Mouse (Mus musculus): ENCODE data around the gene Hoxa1. TPM values are rescaled to one million over a fixed set of nuclear protein-coding genes. Genes with fewer than 3 reads are reported as not detected.

The Hoxa1 gene
- total and polyA plus RNA-seq, 3 experiments: 0.52 to 0.86 (median 0.68) TPM

- peak; percentile 70 for DNase-seq
Measured at GRCm38 (mm10) chr6:52159164-52159761, 1.1 kb upstream of the Hoxa1 start.

GRCm38 (mm10) chr6:52157466-52158275 lies 446 bp downstream of the Hoxa1 start:
- DNase-seq: no peak

DNA sequence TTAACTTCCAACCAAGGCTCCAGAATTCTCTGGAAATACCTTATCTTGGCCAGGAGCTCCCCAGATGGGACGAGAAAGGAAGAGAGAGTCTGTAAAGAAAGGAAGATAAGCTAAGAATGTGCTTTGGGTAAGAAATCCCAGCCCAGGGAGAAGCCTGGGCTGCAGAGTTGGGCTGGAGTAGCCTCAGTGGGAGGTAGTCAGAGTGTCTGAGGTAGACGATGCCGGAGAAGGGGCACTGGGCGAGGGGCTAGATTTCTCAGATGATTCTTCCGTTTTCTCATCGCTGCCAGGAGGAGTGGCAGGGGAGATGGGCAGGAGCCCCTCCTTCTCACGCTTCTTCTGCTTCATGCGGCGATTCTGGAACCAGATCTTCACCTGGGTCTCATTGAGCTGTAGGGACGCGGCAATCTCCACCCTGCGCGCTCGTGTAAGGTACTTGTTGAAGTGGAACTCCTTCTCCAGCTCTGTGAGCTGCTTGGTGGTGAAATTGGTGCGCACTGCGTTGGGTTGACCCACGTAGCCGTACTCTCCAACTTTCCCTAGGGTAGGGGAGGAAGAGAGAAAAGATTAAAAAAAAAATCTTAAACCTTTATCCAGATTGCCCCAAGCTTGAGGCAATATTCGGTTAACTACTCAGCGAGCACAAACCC lies 1.4 kb downstream of the Hoxa1 start:
- no peak for DNase-seq

GRCm38 (mm10) chr6:52155471-52155870 lies 2.6 kb downstream of the Hoxa1 start:
- DNase-seq: no peak

GRCm38 (mm10) chr6:52154044-52154443 lies 4.1 kb downstream of the Hoxa1 start:
- DNase-seq: no peak

GRCm38 (mm10) chr6:52153270-52153669 lies 4.8 kb downstream of the Hoxa1 start:
- DNase-seq: no peak

GRCm38 (mm10) chr6:52152226-52153193 lies 5.6 kb downstream of the Hoxa1 start:
- no peak for DNase-seq

DNA sequence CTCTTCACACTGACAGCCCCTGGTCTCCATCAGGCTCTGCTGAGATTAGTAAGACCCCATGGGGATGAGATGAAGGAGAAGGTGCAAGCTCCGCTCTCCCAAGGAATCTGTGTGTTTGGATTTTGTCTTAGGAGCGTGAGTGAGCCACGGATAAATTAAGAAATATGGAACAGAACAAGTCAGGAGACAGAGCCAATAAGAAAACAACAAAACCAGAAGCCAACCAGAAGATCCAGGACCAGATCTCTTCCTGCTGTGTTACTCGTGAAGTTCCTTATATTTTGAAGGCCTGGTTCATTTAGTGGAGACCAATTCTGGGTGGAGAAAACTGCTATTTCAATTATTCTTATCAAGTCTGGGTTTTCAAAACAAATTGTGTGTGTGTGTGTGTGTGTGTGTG lies 6.5 kb downstream of the Hoxa1 start:
- DNase-seq: no peak

- no peak for DNase-seq
Measured at GRCm38 (mm10) chr6:52150401-52150966, 7.6 kb downstream of the Hoxa1 start.

GRCm38 (mm10) chr6:52139115-52139514 lies 19.0 kb downstream of the Hoxa1 start:
- DNase-seq: no peak

DNA sequence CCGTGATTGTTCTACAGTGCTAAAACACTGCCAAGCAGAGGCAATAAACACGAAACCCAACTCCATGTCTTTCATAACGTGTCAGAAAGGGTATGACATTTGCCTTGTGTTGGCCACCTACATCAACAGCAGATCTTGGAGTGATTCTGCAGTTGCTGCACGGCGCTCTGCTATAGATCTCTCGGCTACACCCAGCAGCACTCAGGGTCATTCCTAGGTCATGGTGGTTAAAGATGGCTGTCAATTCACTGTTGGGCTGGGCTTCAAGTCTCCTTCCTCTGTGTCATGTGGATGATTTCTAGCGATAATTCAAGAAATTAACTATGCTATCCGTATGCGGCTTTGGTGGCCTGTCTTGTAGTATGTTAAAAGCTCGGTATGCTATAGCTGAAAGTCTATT lies 19.5 kb downstream of the Hoxa1 start:
- no peak for DNase-seq

DNA sequence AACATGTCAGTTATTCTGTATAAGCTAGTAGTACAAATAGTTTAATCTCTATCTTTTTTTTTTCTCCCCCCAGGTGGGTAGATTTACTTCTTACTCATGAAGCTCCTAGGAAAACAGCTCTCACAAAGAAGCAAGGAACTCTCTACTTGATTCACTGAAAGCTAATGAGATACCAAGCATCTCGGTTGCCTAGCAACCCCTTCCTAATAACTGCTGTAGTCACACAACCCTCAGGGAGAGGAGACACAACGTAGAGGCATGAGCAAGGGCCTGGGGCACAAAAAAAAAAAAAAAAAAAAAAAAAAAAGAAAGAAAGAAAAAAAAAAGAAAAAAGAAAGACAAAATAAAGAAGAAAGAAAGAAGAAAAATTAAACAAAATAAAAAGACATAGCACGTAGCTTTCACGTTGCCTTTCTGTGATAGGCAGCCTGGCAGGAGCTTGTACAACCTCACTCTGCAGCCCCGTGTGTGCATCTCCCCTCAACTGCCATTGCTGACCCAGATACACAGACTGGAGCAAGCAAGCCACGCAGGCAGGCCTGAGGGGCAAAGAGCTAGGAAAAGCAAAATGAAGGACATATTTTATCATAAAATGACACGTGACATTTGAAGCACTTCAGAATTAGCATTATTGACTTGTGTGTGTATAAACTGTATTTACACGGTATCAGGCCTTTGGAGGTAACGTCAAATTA lies 20.1 kb downstream of the Hoxa1 start:
- DNase-seq: no peak

DNA sequence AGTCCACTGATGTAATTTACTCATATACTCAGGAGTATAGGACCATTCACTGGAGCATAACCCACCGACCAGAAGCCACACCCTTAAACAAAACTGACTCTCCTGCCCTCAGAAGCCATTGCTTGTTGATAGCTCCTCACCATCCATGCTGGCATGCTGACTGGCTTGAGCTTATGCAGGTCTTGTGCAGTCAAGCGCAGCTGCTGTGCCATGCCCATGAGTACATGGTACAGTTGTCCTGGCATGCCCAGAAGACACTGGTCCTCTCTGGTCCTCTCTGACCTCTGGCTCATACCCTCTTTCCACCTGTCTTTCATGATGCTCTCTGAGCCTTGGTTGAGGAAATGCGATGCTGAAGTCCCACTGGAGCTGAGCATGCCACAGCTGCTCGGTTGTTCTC lies 34.4 kb downstream of the Hoxa1 start:
- no peak for DNase-seq

- no peak for DNase-seq
Measured at GRCm38 (mm10) chr6:52121173-52121572, 36.9 kb downstream of the Hoxa1 start.

DNA sequence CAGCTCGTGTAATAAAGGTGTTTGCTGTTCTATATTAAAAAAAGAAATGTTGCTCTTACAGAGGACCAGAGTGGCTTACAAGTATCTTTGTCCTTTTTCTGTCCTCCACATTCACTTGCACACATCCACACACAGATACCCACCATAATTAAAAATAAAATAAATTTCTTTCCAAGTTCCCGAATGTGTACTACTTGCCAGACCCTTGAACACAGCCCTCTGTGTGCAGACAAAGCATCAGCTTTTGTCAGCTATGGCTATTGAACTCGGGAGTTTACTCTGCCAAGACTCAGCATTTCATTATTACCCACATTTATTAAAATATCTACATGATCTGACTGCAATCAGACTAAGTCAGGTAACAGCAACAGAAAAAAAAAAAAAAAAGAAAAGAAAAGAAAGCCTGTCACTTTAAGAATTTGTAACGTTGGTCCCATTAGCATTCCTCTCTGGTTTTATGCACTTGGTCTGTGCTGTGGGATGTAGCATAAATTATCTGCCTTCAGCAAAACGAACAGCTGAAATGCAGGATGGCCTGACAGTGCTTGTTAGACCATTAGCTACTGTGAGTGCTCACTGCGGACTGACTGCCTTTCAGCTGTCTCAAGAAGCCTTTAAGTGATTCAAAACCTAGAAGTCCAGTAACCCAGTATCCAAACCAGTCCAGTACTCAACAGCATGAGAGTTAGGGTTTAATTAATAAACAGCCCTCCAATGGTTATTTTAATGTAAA lies 39.0 kb downstream of the Hoxa1 start:
- DNase-seq: no peak

DNA sequence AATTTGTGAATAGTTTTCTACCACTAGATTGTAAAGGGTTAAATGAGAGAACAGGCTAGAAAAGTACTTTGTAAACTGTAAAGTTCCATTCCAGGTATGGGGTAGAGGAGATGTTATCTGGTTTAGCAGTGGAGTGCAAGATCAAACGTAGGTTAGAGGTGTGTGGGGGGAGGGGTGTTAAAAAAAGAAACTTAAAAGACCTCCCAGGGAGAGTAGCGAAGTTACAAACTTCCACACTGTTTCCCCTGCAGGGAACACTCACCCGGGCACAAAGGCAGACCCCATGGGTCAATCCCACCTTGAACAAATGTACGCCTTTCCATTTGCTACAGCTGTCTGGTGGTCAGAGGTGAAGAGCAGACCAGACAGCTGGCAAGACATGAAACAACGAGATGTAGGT lies 42.2 kb downstream of the Hoxa1 start:
- no peak for DNase-seq

GRCm38 (mm10) chr6:52111846-52112245 lies 46.3 kb downstream of the Hoxa1 start:
- no peak for DNase-seq

DNA sequence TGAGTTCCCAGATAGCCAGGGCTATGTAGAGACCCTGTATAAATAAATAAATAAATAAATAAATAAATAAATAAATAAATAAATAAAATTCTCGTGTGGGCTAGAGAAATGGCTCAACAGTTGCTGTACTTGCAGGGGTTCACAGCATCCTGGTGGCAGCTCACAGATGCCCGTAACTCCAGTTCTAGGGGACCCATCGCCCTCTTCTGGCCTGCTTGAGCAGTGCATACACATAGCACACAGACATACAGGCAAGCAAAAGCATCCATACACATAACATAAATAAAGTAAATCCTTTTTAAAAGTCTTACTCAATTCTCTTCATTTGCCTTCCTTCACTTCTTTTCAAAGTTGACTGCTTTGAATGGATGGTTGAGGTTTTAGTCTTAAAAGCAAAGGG lies 50.7 kb downstream of the Hoxa1 start:
- no peak for DNase-seq

- no peak for DNase-seq
Measured at GRCm38 (mm10) chr6:52106716-52107115, 51.4 kb downstream of the Hoxa1 start.

DNA sequence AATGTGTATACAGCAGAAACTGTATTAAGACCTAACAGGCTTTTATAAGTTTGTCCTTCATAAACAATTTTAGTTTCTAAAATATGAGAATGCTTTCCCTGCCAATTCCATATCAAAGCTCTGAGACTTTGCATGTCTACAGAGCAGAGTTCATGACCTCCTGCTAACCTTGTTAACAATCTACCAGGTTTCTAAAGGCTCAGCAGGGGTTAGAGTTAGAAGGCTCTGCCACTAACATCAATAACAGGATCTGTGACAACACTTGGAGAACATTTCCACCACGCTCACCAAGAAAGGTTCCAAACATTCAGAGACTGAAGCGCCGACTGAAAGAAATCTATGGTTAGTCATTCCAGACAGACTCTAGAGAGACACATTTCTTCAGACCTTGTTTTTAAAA lies 51.9 kb downstream of the Hoxa1 start:
- no peak for DNase-seq
